Mouse (Mus musculus) layer of hippocampus, adult 11-12 months (tissue): ENCODE measurements around the gene Chil1.
A peak's percentile ranks its signal among the peaks of the same experiment; 100 is the strongest.

Experiments used
- DNase-seq: peaks from one replicate; pipeline ENCODE4 v3.0.0; 2022; ENCODE audit warnings: low spot score

Gene Chil1

GRCm38 (mm10) chr1:134231270-134231669 is 49.3 kb downstream of the Chil1 start:
- DNase-seq = no peak

GRCm38 (mm10) chr1:134231681-134232080 is 49.7 kb downstream of the Chil1 start:
- DNase-seq = no peak

- DNase-seq = no peak
Observed at GRCm38 (mm10) chr1:134232326-134232725, 50.4 kb downstream of the Chil1 start.

DNA sequence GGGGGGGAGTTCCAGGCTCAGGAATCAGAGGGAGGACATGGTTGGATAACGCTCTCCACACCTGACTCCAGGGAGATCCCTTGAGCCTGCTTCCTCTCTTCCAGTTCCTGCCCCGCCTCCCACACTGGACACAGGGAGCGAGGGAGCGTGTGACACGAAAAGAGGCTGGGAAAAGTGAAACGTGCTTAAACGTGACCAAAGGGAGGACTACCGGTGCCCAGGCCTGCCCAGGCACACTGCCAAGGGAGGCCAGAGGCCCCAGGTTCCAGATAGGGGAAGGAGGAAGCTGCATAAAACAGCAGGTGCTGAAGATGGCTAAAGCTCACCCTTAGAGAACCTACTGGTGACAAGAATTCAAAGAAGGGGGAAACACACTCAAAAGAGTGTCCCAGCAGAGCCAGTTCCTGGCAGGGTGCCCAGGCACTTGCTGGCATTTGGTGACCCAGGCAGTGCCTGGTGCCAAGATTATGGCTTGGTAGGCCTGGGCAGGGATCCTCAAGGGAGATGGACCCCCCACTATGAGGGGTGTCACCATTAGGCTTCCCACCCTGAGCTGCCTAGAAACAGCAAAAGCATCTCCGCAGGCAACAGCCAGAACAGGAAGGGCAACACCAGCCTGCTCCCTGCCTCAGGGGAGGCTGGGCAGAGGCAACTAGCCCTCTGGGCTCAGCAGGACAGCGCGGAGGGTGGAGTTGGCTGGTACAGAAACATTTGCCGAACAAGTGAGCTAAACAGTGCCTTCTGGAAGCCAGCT is 51.0 kb downstream of the Chil1 start:
- DNase-seq = peak; percentile 85

- DNase-seq = no peak
Observed at GRCm38 (mm10) chr1:134233681-134234454, 51.9 kb downstream of the Chil1 start.

DNA sequence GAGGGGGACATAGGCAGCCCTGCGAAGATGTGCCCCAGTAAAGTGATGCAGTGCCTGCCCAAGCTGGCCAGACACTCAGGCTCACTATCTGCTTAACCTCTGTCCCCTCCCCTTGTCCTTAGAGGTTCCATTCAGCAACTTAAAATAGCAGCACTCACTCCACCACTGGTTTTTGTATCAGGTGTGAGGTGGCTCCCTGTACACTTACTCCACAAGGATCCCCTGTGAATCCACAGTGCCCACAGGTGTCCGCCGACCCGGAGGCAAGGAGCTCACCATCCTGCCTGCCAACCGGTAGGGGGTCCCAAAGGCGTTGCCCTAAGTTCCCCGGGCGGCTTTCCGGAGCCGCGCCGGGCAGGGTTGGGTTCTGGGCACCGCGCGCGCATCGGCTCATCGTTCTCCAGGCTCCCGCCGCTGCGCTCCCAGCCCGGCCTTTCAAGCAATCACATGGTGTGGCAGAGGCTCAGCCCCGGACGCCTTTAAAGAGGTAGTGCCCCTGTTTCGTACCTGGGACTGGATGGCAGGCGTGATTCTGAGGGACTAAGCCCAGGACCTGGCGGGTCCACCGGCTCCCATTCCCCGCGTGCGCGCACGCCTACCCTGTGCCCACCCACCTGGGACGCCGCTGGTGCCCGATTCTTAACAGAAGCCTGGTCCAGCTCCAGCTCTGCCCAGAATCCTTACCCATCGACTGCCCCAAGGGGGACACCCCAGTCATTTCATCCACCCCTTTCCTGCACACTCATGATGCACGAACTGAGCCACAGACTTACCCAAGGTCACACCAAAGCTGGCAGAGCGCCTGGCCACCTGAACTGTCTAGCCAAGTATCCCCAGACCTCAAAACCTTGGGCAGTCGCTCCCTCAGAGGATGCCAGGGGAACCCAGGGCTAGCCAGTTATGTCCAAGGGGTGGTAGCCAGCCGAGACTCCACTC is 52.7 kb downstream of the Chil1 start:
- peak; percentile 78 for DNase-seq

GRCm38 (mm10) chr1:134235391-134235921 is 53.5 kb downstream of the Chil1 start, which contains the start of gene Adora1:
TSS of gene Adora1 (minus strand) at chr1:134235431.
- DNase-seq = no peak

DNA sequence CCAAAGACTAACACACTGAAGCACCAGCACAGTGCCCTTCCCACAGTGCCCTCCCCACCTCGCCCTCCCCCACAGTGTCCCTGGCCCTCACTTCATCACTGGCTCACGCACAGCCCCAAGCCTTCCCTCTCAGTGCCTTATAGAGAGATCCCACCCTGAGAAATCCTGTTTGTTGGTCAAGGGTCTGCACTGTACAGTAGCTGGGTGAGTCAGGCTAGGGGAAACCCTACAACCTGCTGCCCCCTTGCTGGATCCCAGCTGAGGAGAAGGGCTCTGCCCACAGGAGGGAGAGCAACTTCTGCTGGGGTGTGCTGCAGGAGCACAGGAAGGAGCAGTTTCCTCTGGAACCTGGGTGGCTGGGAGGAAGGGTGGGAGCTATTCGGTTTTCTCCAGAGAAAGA is 54.2 kb downstream of the Chil1 start:
- DNase-seq = no peak

GRCm38 (mm10) chr1:134237438-134237837 is 55.5 kb downstream of the Chil1 start:
- DNase-seq = no peak
